ENCODE assay signal across 24 mouse cellular contexts in the genomic region with DNA sequence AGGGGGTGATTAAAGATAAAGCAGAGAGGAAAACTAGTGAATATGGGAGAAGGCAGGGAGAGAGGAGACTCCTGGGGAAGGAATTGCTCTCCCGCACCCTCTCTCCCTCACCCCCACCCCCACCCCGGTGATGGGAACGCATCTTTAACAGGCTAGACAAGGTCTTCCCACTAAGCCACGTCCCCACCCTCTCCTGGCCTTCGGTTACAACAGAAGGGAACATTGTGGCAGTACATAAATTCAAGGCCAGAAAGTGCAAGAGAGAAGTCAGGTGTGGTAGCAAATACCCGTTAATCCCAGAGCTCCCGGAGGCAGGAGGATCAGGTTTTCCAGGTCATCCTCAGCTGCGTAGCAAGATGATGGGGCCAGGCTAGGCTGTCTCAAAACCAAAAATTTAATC. TPM values are rescaled to one million over a fixed set of nuclear protein-coding genes. Genes with fewer than 3 reads are reported as not detected.
A peak's percentile ranks its signal among the peaks of the same experiment; 100 is the strongest.
DNase-seq lines count a peak whose midpoint lies in the region; ATAC-seq and TF ChIP-seq lines count a peak whose summit lies in the region.
"Had no signal": no experiment of that assay in that cellular context is flagged by ENCODE, and none has a peak within 500 bp of the region (broad histone marks: within the 10 kb centered on the region; RNA-seq: fewer than 3 reads in every experiment).

No protein-coding gene starts in this region.

- peaks cover 2% of the 10 kb centered on the region for H3K4me1 ChIP-seq in ES-Bruce4 (ENCODE audit: control insufficient read depth, insufficient read depth, low read length)
- H3K4me1 ChIP-seq in midbrain, embryonic 11.5 days (ENCODE audit: control insufficient read depth, insufficient read depth, low read length), result no peaks in the 10 kb centered on the region
- H3K4me1 ChIP-seq in limb, embryonic 10.5 days, result no peaks in the 10 kb centered on the region
- H3K4me1 ChIP-seq: embryonic facial prominence, embryonic 10.5 days; embryonic facial prominence, embryonic 13.5 days; forebrain, embryonic 12.5 days; forebrain, embryonic 15.5 days; hindbrain, embryonic 12.5 days; hindbrain, embryonic 15.5 days had no signal

- H3K27ac ChIP-seq in ES-Bruce4 (ENCODE audit: insufficient read depth, low read length), result peak overlapping the region; percentile 86
- H3K27ac ChIP-seq in midbrain, embryonic 11.5 days (ENCODE audit: low read depth, low read length), result no peak overlapping the region
- no peak overlapping the region for H3K27ac ChIP-seq in limb, embryonic 10.5 days
- H3K27ac ChIP-seq: embryonic facial prominence, embryonic 10.5 days; embryonic facial prominence, embryonic 13.5 days; forebrain, embryonic 12.5 days; forebrain, embryonic 15.5 days; hindbrain, embryonic 12.5 days; hindbrain, embryonic 15.5 days had no signal

- no peaks in the 10 kb centered on the region for H3K27me3 ChIP-seq in ES-Bruce4 (ENCODE audit: control insufficient read depth, insufficient read depth, low read length, poor library complexity, severe bottlenecking)
- H3K27me3 ChIP-seq in midbrain, embryonic 11.5 days (ENCODE audit: control insufficient read depth, insufficient read depth, low read length), result no peaks in the 10 kb centered on the region
- no peaks in the 10 kb centered on the region for H3K27me3 ChIP-seq in limb, embryonic 10.5 days (ENCODE audit: low read depth, poor library complexity, severe bottlenecking)
- H3K27me3 ChIP-seq: CH12.LX; embryonic facial prominence, embryonic 13.5 days; forebrain, embryonic 12.5 days; forebrain, embryonic 15.5 days; hindbrain, embryonic 12.5 days; hindbrain, embryonic 15.5 days had no signal

- peak overlapping the region; percentile 49 for H3K9ac ChIP-seq in ES-Bruce4 (ENCODE audit: low read depth, poor library complexity, severe bottlenecking)
- no peak overlapping the region for H3K9ac ChIP-seq in midbrain, embryonic 11.5 days (ENCODE audit: low read length)
- H3K9ac ChIP-seq: embryonic facial prominence, embryonic 13.5 days; forebrain, embryonic 12.5 days; forebrain, embryonic 15.5 days; hindbrain, embryonic 12.5 days; hindbrain, embryonic 15.5 days had no signal

- H3K36me3 ChIP-seq in ES-Bruce4 (ENCODE audit: control insufficient read depth, insufficient read depth, low read length, poor library complexity, severe bottlenecking), result no peaks in the 10 kb centered on the region
- no peaks in the 10 kb centered on the region for H3K36me3 ChIP-seq in midbrain, embryonic 11.5 days (ENCODE audit: control insufficient read depth, insufficient read depth, low read length)
- H3K36me3 ChIP-seq in limb, embryonic 10.5 days, result no peaks in the 10 kb centered on the region
- H3K36me3 ChIP-seq: embryonic facial prominence, embryonic 10.5 days; embryonic facial prominence, embryonic 13.5 days; forebrain, embryonic 12.5 days; forebrain, embryonic 15.5 days; hindbrain, embryonic 12.5 days; hindbrain, embryonic 15.5 days had no signal

- DNase-seq in adrenal gland, postnatal 14 days, result peak; percentile 12
- DNase-seq in adrenal gland, postnatal 10 days, result no peak
- peak; percentile 55 for DNase-seq in R1 (ENCODE audit: low read depth, low spot score)
- no peak for DNase-seq in right cerebral cortex, postnatal 36 days (ENCODE audit: low spot score in 2 of 2)
- DNase-seq in midbrain, embryonic 11.5 days (ENCODE audit: low spot score, missing footprints), result no peak
- no peak for DNase-seq in limb, embryonic 10.5 days (ENCODE audit: low spot score)
- DNase-seq: B cell, adult 2 months; cerebellum, adult 11 months; cerebellum, adult 2 months; cerebellum, adult 9-11 months; cerebellum, postnatal 25 days; gastrocnemius, postnatal 36 days; heart, adult 11 months had no signal

- peak; percentile 57; the same call in 1 of the 2 replicates for TF ChIP-seq EP300 in ES-Bruce4 (IDR thresholded peaks at IDR 0.05; ENCODE audit: insufficient read depth, low read depth, low read length)

- no peak for TF ChIP-seq CTCF in ES-Bruce4 (IDR thresholded peaks at IDR 0.05; ENCODE audit: low read depth, low read length)

- no peak overlapping the region for H3K4me3 ChIP-seq in ES-Bruce4 (ENCODE audit: low read depth, low read length)
- H3K4me3 ChIP-seq in midbrain, embryonic 11.5 days (ENCODE audit: low read depth, low read length), result no peak overlapping the region
- no peak overlapping the region for H3K4me3 ChIP-seq in limb, embryonic 10.5 days
- H3K4me3 ChIP-seq: embryonic facial prominence, embryonic 10.5 days; embryonic facial prominence, embryonic 13.5 days; erythroblast, embryonic 14.5 days; forebrain, embryonic 12.5 days; forebrain, embryonic 15.5 days; hindbrain, embryonic 12.5 days; hindbrain, embryonic 15.5 days had no signal

- TF ChIP-seq POLR2A in ES-Bruce4 (IDR thresholded peaks at IDR 0.05; ENCODE audit: insufficient read depth, low read length), result peak; percentile 4

- no peak overlapping the region for H3K4me2 ChIP-seq in midbrain, embryonic 11.5 days
- H3K4me2 ChIP-seq: embryonic facial prominence, embryonic 13.5 days; forebrain, embryonic 12.5 days; forebrain, embryonic 15.5 days; heart, embryonic 11.5 days; hindbrain, embryonic 12.5 days; hindbrain, embryonic 15.5 days had no signal

- H3K9me3 ChIP-seq in ES-Bruce4 (replicated peaks; ENCODE audit: control insufficient read depth, insufficient read depth, low read length, poor library complexity, severe bottlenecking), result no peaks in the 10 kb centered on the region
- H3K9me3 ChIP-seq in midbrain, embryonic 11.5 days (ENCODE audit: control insufficient read depth, low read length), result no peaks in the 10 kb centered on the region
- H3K9me3 ChIP-seq in limb, embryonic 10.5 days (replicated peaks), result no peaks in the 10 kb centered on the region
- H3K9me3 ChIP-seq: embryonic facial prominence, embryonic 10.5 days; embryonic facial prominence, embryonic 13.5 days; forebrain, embryonic 12.5 days; forebrain, embryonic 15.5 days; hindbrain, embryonic 12.5 days; hindbrain, embryonic 15.5 days had no signal

- WGBS in midbrain, embryonic 11.5 days, result 71% methylated on average over 8 of the region's 8 CpGs
- 73% methylated on average over 8 of the region's 8 CpGs for WGBS in limb, embryonic 10.5 days

- ATAC-seq in midbrain, embryonic 11.5 days (ENCODE audit: low FRiP score), result no peak
- ATAC-seq: forebrain, embryonic 15.5 days; intestine, postnatal 0 days had no signal

RNA-seq across cellular contexts. Expression of a gene that starts 11.0 kb away (rescaled TPM):
- total RNA-seq in adrenal gland, postnatal 14 days (2021), result 4.3 and 5.9 TPM in 2 replicates
- 1 to 10 TPM; 4.0 to 5.8 TPM for total RNA-seq in adrenal gland, postnatal 10 days (2021)
- polyA plus RNA-seq in ES-Bruce4 (2011; ENCODE audit: insufficient read depth, insufficient read length, low read depth, missing spikeins), result 1.3 and 4.3 TPM in 2 replicates
- 3.7 and 5.4 TPM in 2 replicates for polyA plus RNA-seq in midbrain, embryonic 11.5 days (2014; fragmentation: Nextera tagmentation; extraction: Ambion mirVana)
- 2.7 and 4.5 TPM in 2 replicates for polyA plus RNA-seq in limb, embryonic 10.5 days (2016; fragmentation: Nextera tagmentation; extraction: Ambion mirVana)
- polyA plus RNA-seq: erythroblast, embryonic 14.5 days had no signal

RNA-seq across cellular contexts. Expression of a gene that starts 21.0 kb away (rescaled TPM):
- total RNA-seq in adrenal gland, postnatal 14 days (2021), result 1.2 and 1.7 TPM in 2 replicates
- 1 to 10 TPM; 3.2 to 8.0 TPM for total RNA-seq in adrenal gland, postnatal 10 days (2021)
- 5.4 and 6.1 TPM in 2 replicates for polyA plus RNA-seq in ES-Bruce4 (2011; ENCODE audit: insufficient read depth, insufficient read length, low read depth, missing spikeins)
- 0.18 and 0.22 TPM in 2 replicates for polyA plus RNA-seq in midbrain, embryonic 11.5 days (2014; fragmentation: Nextera tagmentation; extraction: Ambion mirVana)
- 0.20 and 0.31 TPM in 2 replicates for polyA plus RNA-seq in limb, embryonic 10.5 days (2016; fragmentation: Nextera tagmentation; extraction: Ambion mirVana)
- polyA plus RNA-seq: erythroblast, embryonic 14.5 days; intestine, postnatal 0 days had no signal

RNA-seq across cellular contexts. Expression of a gene that starts 22.4 kb away (rescaled TPM):
- 30.1 and 31.2 TPM in 2 replicates for total RNA-seq in adrenal gland, postnatal 14 days (2021)
- total RNA-seq in adrenal gland, postnatal 10 days (2021), result 10 to 100 TPM; 29.5 to 30.4 TPM
- 72.6 and 73.3 TPM in 2 replicates for polyA plus RNA-seq in ES-Bruce4 (2011; ENCODE audit: insufficient read depth, insufficient read length, low read depth, missing spikeins)
- 36.0 and 36.8 TPM in 2 replicates for polyA plus RNA-seq in midbrain, embryonic 11.5 days (2014; fragmentation: Nextera tagmentation; extraction: Ambion mirVana)
- 34.4 and 36.7 TPM in 2 replicates for polyA plus RNA-seq in limb, embryonic 10.5 days (2016; fragmentation: Nextera tagmentation; extraction: Ambion mirVana)

RNA-seq across cellular contexts. Expression of a gene that starts 23.8 kb away (rescaled TPM):
- total RNA-seq in adrenal gland, postnatal 14 days (2021), result 1.6 and 1.7 TPM in 2 replicates
- 1 to 10 TPM; 2.8 to 3.6 TPM for total RNA-seq in adrenal gland, postnatal 10 days (2021)
- 12.9 and 13.1 TPM in 2 replicates for polyA plus RNA-seq in ES-Bruce4 (2011; ENCODE audit: insufficient read depth, insufficient read length, low read depth, missing spikeins)
- polyA plus RNA-seq in midbrain, embryonic 11.5 days (2014; fragmentation: Nextera tagmentation; extraction: Ambion mirVana), result 7.1 and 9.3 TPM in 2 replicates
- 10.1 and 12.2 TPM in 2 replicates for polyA plus RNA-seq in limb, embryonic 10.5 days (2016; fragmentation: Nextera tagmentation; extraction: Ambion mirVana)

RNA-seq across cellular contexts. Expression of a gene that starts 32.0 kb away (rescaled TPM):
- 932 and 939 TPM in 2 replicates for total RNA-seq in adrenal gland, postnatal 14 days (2021)
- 1,000 to 10,000 TPM in 1 of 2 experiments, 100 to 1,000 TPM in 1; 975 to 1,063 TPM for total RNA-seq in adrenal gland, postnatal 10 days (2021)
- 337 and 340 TPM in 2 replicates for polyA plus RNA-seq in ES-Bruce4 (2011; ENCODE audit: insufficient read depth, insufficient read length, low read depth, missing spikeins)
- polyA plus RNA-seq in midbrain, embryonic 11.5 days (2014; fragmentation: Nextera tagmentation; extraction: Ambion mirVana), result 880 and 964 TPM in 2 replicates
- 1,262 and 1,296 TPM in 2 replicates for polyA plus RNA-seq in limb, embryonic 10.5 days (2016; fragmentation: Nextera tagmentation; extraction: Ambion mirVana)

Comparison
In these comparisons a context has a peak if more than half of its experiments do, and no peak if none do; other contexts are left out.
1. DNase-seq: peak in adrenal gland, postnatal 14 days (single experiment) and R1 (single experiment); none in adrenal gland, postnatal 10 days (single experiment), right cerebral cortex, postnatal 36 days (0 of 2), midbrain, embryonic 11.5 days (single experiment) and limb, embryonic 10.5 days (single experiment).